Mouse (Mus musculus) heart, embryonic 16.5 days (tissue): Measurements from ENCODE around the gene Dock2. TPM values are rescaled to one million over a fixed set of nuclear protein-coding genes. Genes with fewer than 3 reads are reported as not detected.

Source experiments
- ATAC-seq: fragments of 200-750 bp; cut with Nextera tagmentation; replicated peaks from 2 replicates; pipeline ENCODE4 v1.8.0; 2017; ENCODE audit warnings: moderate number of reproducible peaks; ENCODE audit not compliant: insufficient read depth, low FRiP score; ENCODE audit errors: extremely low read depth
- H3K27ac ChIP-seq: fragments of 300-500 bp; sonication (generic); 2 replicates; pipeline ENCODE4 v1.5.1; 2014; ENCODE audit warnings: mild to moderate bottlenecking, low read length, control low read depth, moderate library complexity
- H3K27me3 ChIP-seq: fragments of 300-500 bp; sonication (generic); 2 replicates; pipeline ENCODE4 v1.6.1; 2014; ENCODE audit warnings: low read length, mixed read lengths; ENCODE audit not compliant: control insufficient read depth, insufficient read depth
- H3K36me3 ChIP-seq: fragments of 300-500 bp; sonication (generic); 2 replicates; pipeline ENCODE4 v1.6.1; 2014; ENCODE audit not compliant: control insufficient read depth, insufficient read depth
- H3K4me1 ChIP-seq: fragments of 300-500 bp; sonication (generic); 2 replicates; pipeline ENCODE4 v1.6.1; 2014; ENCODE audit warnings: low read length, mixed read lengths; ENCODE audit not compliant: control insufficient read depth, insufficient read depth
- H3K4me2 ChIP-seq: fragments of 300-500 bp; sonication (generic); 2 replicates; pipeline ENCODE4 v1.6.1; 2014; ENCODE audit warnings: low read depth, mild to moderate bottlenecking, control low read depth, low read length
- H3K4me3 ChIP-seq: fragments of 300-500 bp; sonication (generic); 2 replicates; pipeline ENCODE4 v1.5.1; 2014; ENCODE audit warnings: mild to moderate bottlenecking, control low read depth, low read length
- H3K9ac ChIP-seq: fragments of 300-500 bp; sonication (generic); 2 replicates; pipeline ENCODE4 v1.6.1; 2014; ENCODE audit warnings: low read length, control low read depth
- H3K9me3 ChIP-seq: fragments of 300-500 bp; sonication (generic); replicated peaks from 2 replicates; pipeline ENCODE4 v1.6.1; 2016; ENCODE audit warnings: low read length; ENCODE audit not compliant: control insufficient read depth
- WGBS: fragments of 180-500 bp; shearing (Covaris S2); extraction: QIAGEN DNeasy Blood & Tissue Kit; methylation state at CpG from one replicate; pipeline ENCODE4 v1.1.7; 2014; 5-methylcytosine and 5-hydroxymethylcytosine counted together
- polyA plus RNA-seq: library from polyadenylated mRNA; unstranded; fragments of >200 nt; fragmentation: Nextera tagmentation; extraction: Ambion mirVana; gene quantifications from 2 replicates; pipeline ENCODE4 v1.2.1, GENCODE M21; 2015

Dock2 gene
- polyA plus RNA-seq, 1 experiment from 2014 or later = 5.3 TPM

DNA sequence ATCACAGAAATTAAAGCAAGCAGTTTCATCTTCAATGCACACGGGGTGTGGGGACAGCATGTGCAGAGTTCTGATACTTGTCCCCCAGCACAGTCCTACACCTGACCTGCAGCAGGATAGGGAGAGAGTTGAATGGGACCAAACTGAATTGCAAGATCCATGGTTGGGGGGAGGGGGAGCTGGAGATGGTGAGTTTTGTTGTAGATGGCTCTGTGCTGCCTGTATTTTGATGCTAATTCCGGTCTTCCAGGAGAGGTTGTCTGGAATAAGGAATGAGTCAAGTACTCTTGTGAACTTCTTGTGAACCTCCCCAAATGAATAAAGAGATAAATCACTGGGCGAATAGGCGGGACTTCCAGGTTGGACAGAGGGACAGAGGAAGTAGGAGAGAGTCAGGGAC, 289.0 kb downstream of the Dock2 start:
- no peaks in the 10 kb centered on the region for H3K9me3 ChIP-seq
- no peak overlapping the region for H3K4me3 ChIP-seq
- no peak overlapping the region for H3K9ac ChIP-seq
- H3K27me3 ChIP-seq = no peaks in the 10 kb centered on the region
- no peaks in the 10 kb centered on the region for H3K4me1 ChIP-seq
- ATAC-seq = no peak
- H3K27ac ChIP-seq = no peak overlapping the region
- no peak overlapping the region for H3K4me2 ChIP-seq
- WGBS = 82% methylated on average over 4 of the region's 4 CpGs
- H3K36me3 ChIP-seq = no peaks in the 10 kb centered on the region

- Histone ChIP-seq H3K27me3 (no peaks in the 10 kb centered on the region), H3K4me3 (no peak overlapping the region), H3K9ac (no peak overlapping the region), H3K27ac (no peak overlapping the region), H3K4me1 (no peaks in the 10 kb centered on the region), H3K36me3 (no peaks in the 10 kb centered on the region), H3K4me2 (no peak overlapping the region), H3K9me3 (no peaks in the 10 kb centered on the region)
- 76% methylated on average over 3 of the region's 3 CpGs for WGBS
- ATAC-seq = no peak
These were observed 290.7 kb downstream of the Dock2 start for GRCm38 (mm10) chr11:34492986-34493385.

DNA sequence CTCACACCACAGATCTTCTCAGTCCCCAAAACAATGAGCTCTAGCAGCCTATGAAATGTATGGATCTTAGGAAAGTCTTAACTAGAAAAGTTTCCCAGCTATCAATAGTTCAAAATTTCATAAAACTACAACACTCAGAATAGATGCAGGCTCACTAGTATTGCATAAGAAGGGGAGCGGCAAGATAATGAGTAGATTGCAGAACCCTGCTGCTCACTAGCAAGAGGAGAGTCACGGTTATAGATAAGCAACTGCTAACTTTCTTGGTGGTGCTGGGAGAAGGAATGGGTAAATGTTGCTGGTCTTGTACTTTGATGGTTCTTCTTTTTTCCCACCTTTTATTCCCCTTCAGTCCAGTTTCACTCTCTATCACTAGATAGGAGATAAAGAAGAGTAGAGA, 291.5 kb downstream of the Dock2 start:
- Histone ChIP-seq H3K4me1 (no peaks in the 10 kb centered on the region; the same call in 1 of the 2 replicates), H3K9me3 (no peaks in the 10 kb centered on the region), H3K4me3 (no peak overlapping the region), H3K4me2 (no peak overlapping the region), H3K27me3 (no peaks in the 10 kb centered on the region), H3K27ac (no peak overlapping the region), H3K36me3 (no peaks in the 10 kb centered on the region), H3K9ac (no peak overlapping the region)
- 67% methylated on average over 2 of the region's 2 CpGs for WGBS
- ATAC-seq = no peak

DNA sequence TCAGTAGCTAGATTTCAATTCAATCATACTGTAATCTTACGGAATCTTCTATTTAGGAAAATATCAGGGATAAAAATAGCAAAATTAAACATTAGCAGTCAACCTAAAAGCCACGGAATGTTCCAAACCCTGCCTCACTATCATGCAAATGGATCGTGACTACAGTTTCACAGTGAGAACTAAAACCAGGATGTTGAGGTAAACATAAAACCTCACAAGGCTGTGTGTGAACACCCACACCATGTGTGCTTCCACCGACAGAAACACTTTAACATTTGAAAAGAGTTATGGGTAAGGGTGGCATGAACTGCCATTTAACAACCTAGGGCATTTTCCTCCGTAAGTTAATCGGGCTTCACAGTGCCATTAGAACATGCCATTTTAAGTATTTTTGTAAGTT, 294.1 kb downstream of the Dock2 start:
- no peak overlapping the region for H3K4me2 ChIP-seq
- no peaks in the 10 kb centered on the region for H3K27me3 ChIP-seq
- ATAC-seq = no peak
- H3K9me3 ChIP-seq = peaks cover 4% of the 10 kb centered on the region; the same call in 1 of the 2 replicates
- no peaks in the 10 kb centered on the region for H3K36me3 ChIP-seq
- no peaks in the 10 kb centered on the region; the same call in 1 of the 2 replicates for H3K4me1 ChIP-seq
- 79% methylated on average over 6 of the region's 6 CpGs for WGBS
- no peak overlapping the region for H3K27ac ChIP-seq
- H3K9ac ChIP-seq = no peak overlapping the region
- H3K4me3 ChIP-seq = no peak overlapping the region

DNA sequence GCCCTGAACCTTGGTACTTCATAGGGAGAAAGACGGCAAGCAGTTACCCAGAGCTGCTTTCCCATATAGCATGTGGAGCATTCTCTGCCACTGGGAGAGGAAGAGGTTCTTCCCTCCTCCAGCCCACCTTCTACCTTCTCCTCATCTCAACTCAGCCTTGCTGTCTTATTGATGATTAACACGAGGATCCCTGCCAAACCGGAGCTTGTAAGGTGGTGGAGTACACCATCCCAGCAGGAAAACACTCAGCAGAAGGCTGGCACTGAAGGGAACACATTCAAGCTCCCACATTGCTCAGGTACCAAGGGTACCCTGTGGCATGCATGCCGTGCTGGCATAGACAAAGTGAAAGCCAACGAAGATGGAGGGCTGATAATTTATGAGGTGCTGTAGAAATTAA, 304.4 kb downstream of the Dock2 start:
- H3K27ac ChIP-seq = no peak overlapping the region
- H3K27me3 ChIP-seq = no peaks in the 10 kb centered on the region
- H3K9me3 ChIP-seq = no peaks in the 10 kb centered on the region
- H3K4me3 ChIP-seq = no peak overlapping the region
- no peak overlapping the region for H3K9ac ChIP-seq
- no peak for ATAC-seq
- no peak overlapping the region for H3K4me2 ChIP-seq
- H3K36me3 ChIP-seq = no peaks in the 10 kb centered on the region
- 63% methylated on average over 5 of the region's 5 CpGs for WGBS
- H3K4me1 ChIP-seq = no peaks in the 10 kb centered on the region

GRCm38 (mm10) chr11:34469792-34470191, 313.9 kb downstream of the Dock2 start:
- H3K27ac ChIP-seq = no peak overlapping the region
- H3K9me3 ChIP-seq = no peaks in the 10 kb centered on the region
- ATAC-seq = no peak
- H3K27me3 ChIP-seq = no peaks in the 10 kb centered on the region
- no peaks in the 10 kb centered on the region for H3K4me1 ChIP-seq
- no peak overlapping the region for H3K4me3 ChIP-seq
- no peak overlapping the region for H3K9ac ChIP-seq
- WGBS = 56% methylated on average over 2 of the region's 2 CpGs
- no peaks in the 10 kb centered on the region for H3K36me3 ChIP-seq
- H3K4me2 ChIP-seq = no peak overlapping the region

- 59% methylated on average over 3 of the region's 3 CpGs for WGBS
These were observed 315.1 kb downstream of the Dock2 start for GRCm38 (mm10) chr11:34468571-34468970.

GRCm38 (mm10) chr11:34467056-34467455, 316.6 kb downstream of the Dock2 start:
- Histone ChIP-seq H3K4me2 (no peak overlapping the region), H3K27ac (no peak overlapping the region), H3K4me1 (no peaks in the 10 kb centered on the region), H3K4me3 (no peak overlapping the region), H3K36me3 (no peaks in the 10 kb centered on the region), H3K27me3 (no peaks in the 10 kb centered on the region), H3K9ac (no peak overlapping the region), H3K9me3 (no peaks in the 10 kb centered on the region)
- no peak for ATAC-seq
- WGBS = 57% methylated on average over 1 of the region's 1 CpGs

More at GRCm38 (mm10) chr11:34468571-34468970, 315.1 kb downstream of the Dock2 start:
- no peak overlapping the region for H3K27ac ChIP-seq
- H3K9me3 ChIP-seq = no peaks in the 10 kb centered on the region
- no peak for ATAC-seq
- no peak overlapping the region for H3K4me3 ChIP-seq
- no peaks in the 10 kb centered on the region for H3K4me1 ChIP-seq
- H3K27me3 ChIP-seq = no peaks in the 10 kb centered on the region
- no peaks in the 10 kb centered on the region for H3K36me3 ChIP-seq
- H3K4me2 ChIP-seq = no peak overlapping the region
- no peak overlapping the region for H3K9ac ChIP-seq

DNA sequence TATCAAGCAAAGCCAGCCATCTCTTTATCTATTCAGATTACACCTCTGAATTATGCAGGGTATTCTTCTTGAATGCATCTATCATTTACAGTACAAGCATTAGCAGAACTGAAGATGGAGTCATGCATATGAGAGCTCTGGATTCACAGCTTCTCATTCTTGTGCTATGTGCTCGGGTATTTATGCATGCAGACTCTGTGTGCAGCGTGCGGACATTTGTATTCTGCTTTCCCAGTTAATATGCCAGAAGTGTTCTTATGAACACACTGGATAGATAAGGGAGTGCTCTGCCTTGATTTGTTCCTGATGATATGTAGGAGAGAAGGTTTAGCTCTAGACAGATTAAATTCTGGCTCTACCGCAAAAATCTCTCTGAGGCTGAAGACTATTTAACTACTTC, 333.7 kb downstream of the Dock2 start:
- Histone ChIP-seq H3K36me3 (no peaks in the 10 kb centered on the region), H3K4me2 (no peak overlapping the region), H3K9ac (no peak overlapping the region), H3K27me3 (no peaks in the 10 kb centered on the region), H3K4me1 (no peaks in the 10 kb centered on the region), H3K4me3 (no peak overlapping the region), H3K27ac (no peak overlapping the region), H3K9me3 (no peaks in the 10 kb centered on the region)
- ATAC-seq = no peak
- WGBS = 86% methylated on average over 4 of the region's 4 CpGs

DNA sequence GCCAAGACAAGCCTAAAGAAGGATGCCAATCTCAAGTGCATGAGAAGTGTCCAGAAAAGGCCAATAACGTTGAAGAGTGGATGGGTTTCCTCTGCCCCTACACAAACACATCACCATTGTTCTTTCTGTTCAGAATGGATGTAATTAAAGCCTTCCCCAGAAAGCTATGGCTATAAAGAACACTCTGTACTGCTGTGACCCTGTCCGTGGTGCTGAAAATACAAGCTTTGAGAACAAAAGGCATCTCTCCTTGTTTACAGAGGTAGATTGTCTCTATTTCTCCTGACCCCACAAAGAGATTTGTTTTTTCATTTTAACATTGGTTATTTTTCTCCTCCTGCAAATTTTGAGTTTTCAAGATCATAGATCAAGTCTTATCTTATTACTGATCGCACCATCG, 335.8 kb downstream of the Dock2 start:
- ATAC-seq = no peak
- Histone ChIP-seq H3K4me3 (no peak overlapping the region), H3K27ac (no peak overlapping the region), H3K4me1 (no peaks in the 10 kb centered on the region), H3K36me3 (no peaks in the 10 kb centered on the region), H3K27me3 (no peaks in the 10 kb centered on the region), H3K4me2 (no peak overlapping the region), H3K9me3 (no peaks in the 10 kb centered on the region), H3K9ac (no peak overlapping the region)
- 39% methylated on average over 4 of the region's 4 CpGs for WGBS
